Mouse (Mus musculus): ENCODE results near the gene Trmt61a. TPM values are rescaled to one million over a fixed set of nuclear protein-coding genes. Genes with fewer than 3 reads are reported as not detected.
"Not testable (repeated sequence)": the region's sequence is repeated elsewhere in the genome, so short reads cannot be mapped to it uniquely, and the experiment has no call there.

Trmt61a gene
- polyA plus RNA-seq, 1 experiment from 2014 or later, result 5.0 TPM

DNA sequence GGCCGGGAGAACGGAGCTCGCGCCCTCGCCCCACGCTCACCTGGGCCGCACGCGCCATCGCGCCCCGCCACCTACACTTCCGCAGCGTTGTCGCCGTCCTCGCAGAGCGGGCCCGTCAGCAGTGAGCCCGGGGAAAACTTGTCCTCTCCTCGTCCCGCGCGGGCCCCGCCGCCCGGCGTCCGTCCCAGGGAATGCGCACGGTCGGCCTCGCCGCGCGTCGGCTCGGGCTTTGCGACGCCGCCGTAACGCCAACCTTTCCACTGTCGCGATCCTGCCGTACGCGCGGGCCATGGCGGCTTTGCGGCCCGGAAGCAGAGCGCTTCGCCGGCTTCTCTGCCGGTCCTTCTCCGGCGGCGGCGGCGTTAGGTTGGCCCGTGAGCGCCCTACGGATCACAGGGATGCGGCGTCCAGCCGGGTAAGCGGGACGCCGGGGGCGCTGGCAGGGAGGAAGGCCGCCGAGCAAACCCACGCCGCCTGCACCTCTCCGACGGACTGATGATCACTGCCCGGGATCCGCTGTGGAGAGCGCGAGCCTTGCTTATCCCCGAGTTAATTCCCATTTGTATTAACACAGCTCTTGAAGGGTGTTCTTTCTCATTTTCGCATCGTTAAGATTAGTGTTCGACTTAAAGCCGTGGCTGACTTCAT is 35.2 kb downstream of the Trmt61a start, which contains the start of the genes Bag5 and Apopt1:
Gene Bag5 (minus strand): TSS at position 254 of the 648 bp plus-strand sequence.
Gene Apopt1 (plus strand): TSS at position 258 of the 648 bp plus-strand sequence.
- Histone ChIP-seq H3K27ac (ENCODE audit: low read depth, low read length) (peak within 1 kb of the TSS; percentile 85), H3K9ac (replicated peaks; ENCODE audit: low read depth, low read length) (peak within 1 kb of the TSS; percentile 92), H3K9me3 (ENCODE audit: control insufficient read depth, low read length) (no peaks in the 10 kb centered on the region), H3K4me1 (ENCODE audit: control insufficient read depth, insufficient read depth, low read length) (peaks cover 12% of the 10 kb centered on the region; the same call in 1 of the 2 replicates), H3K4me3 (ENCODE audit: low read depth, low read length) (peak within 1 kb of the TSS; percentile 90), H3K27me3 (ENCODE audit: control insufficient read depth, insufficient read depth, low read length) (no peaks in the 10 kb centered on the region), H3K36me3 (ENCODE audit: control insufficient read depth, insufficient read depth, low read length) (peaks cover 20% of the 10 kb centered on the region), H3K4me2 (ENCODE audit: low read depth, low read length) (peak within 1 kb of the TSS; percentile 97)
- under 1% methylated on average over 80 of the region's 86 CpGs for WGBS
- peak; percentile 94 for ATAC-seq (ENCODE audit: low read depth)

DNA sequence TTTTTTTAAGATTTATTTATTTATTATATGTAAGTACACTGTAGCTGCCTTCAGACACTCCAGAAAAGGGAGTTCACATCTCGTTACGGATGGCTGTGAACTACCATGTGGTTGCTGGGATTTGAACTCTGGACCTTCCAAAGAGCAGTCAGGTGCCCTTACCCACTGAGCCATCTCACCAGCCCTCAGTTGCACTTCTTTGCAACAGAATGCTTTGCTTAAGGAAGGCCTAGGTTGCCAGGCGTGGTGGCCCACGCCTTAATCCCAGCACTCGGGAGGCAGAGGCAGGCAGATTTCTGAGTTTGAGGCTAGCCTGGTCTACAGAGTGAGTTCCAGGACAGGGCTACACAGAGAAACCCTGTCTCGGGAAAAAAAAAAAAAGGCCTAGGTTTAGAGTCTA is 36.0 kb downstream of the Trmt61a start:
- H3K4me2 ChIP-seq (ENCODE audit: low read depth, low read length), result peak overlapping the region; percentile 97
- 85% methylated on average over 6 of the region's 6 CpGs for WGBS
- not testable (repeated sequence) for H3K9me3 ChIP-seq (ENCODE audit: control insufficient read depth, low read length); H3K27ac ChIP-seq (ENCODE audit: low read depth, low read length); H3K9ac ChIP-seq (replicated peaks; ENCODE audit: low read depth, low read length); H3K27me3 ChIP-seq (ENCODE audit: control insufficient read depth, insufficient read depth, low read length); ATAC-seq (ENCODE audit: low read depth)
- peaks cover 12% of the 10 kb centered on the region; the same call in 1 of the 2 replicates for H3K4me1 ChIP-seq (ENCODE audit: control insufficient read depth, insufficient read depth, low read length)
- peak overlapping the region; percentile 90 for H3K4me3 ChIP-seq (ENCODE audit: low read depth, low read length)
- peaks cover 19% of the 10 kb centered on the region for H3K36me3 ChIP-seq (ENCODE audit: control insufficient read depth, insufficient read depth, low read length)

DNA sequence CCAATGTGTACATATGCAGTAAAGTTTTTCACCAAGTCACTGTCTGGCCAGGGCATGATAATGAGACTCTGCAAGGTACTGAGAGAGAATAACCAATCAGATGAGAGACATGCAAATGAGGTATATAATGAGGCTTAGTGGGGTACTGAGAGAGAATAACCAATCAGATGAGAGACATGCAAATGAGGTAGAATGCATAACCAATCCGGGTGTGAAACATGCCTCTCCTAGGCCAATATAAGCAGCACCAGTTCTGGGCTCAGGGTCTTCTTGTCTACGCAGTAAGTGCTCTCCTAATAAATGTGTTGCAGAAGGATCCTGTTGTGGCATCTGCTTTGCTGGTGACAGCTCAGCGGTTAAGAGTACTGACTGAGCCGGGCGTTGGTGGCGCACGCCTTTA is 38.6 kb downstream of the Trmt61a start:
- no peak overlapping the region for H3K4me3 ChIP-seq (ENCODE audit: low read depth, low read length)
- peaks cover 12% of the 10 kb centered on the region; the same call in 1 of the 2 replicates for H3K4me1 ChIP-seq (ENCODE audit: control insufficient read depth, insufficient read depth, low read length)
- H3K27ac ChIP-seq (ENCODE audit: low read depth, low read length), result no peak overlapping the region
- 94% methylated on average over 7 of the region's 7 CpGs for WGBS
- no peak overlapping the region for H3K9ac ChIP-seq (replicated peaks; ENCODE audit: low read depth, low read length)
- no peaks in the 10 kb centered on the region for H3K27me3 ChIP-seq (ENCODE audit: control insufficient read depth, insufficient read depth, low read length)
- H3K36me3 ChIP-seq (ENCODE audit: control insufficient read depth, insufficient read depth, low read length), result no peaks in the 10 kb centered on the region
- no peak for ATAC-seq (ENCODE audit: low read depth)
- no peak overlapping the region for H3K4me2 ChIP-seq (ENCODE audit: low read depth, low read length)
- H3K9me3 ChIP-seq (ENCODE audit: control insufficient read depth, low read length), result no peaks in the 10 kb centered on the region

DNA sequence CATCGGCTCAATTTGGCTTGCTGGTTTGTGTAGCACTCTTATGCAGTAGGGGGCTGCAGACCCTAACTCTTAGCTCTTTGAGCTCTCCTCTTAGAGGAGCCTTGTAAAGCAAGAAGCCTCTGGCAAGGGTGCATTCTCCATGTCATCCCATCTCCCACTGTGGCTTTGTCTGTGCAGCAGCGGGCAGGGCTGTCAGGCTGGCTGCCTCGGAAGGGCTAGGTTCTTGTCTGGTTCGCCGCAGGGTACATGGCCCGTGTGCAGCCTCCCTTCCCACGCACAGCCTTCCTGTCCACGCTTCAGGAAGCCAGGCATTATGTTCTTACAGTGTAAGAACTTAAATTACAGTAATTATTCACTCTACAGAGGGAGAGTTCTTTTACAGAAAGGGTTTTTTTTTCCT is 40.8 kb downstream of the Trmt61a start:
- Histone ChIP-seq H3K36me3 (ENCODE audit: control insufficient read depth, insufficient read depth, low read length) (no peaks in the 10 kb centered on the region), H3K27ac (ENCODE audit: low read depth, low read length) (peak overlapping the region; percentile 55), H3K4me1 (ENCODE audit: control insufficient read depth, insufficient read depth, low read length) (peaks cover 5% of the 10 kb centered on the region; the same call in 1 of the 2 replicates), H3K4me2 (ENCODE audit: low read depth, low read length) (no peak overlapping the region), H3K4me3 (ENCODE audit: low read depth, low read length) (no peak overlapping the region), H3K9me3 (ENCODE audit: control insufficient read depth, low read length) (no peaks in the 10 kb centered on the region), H3K9ac (replicated peaks; ENCODE audit: low read depth, low read length) (0 out of 2 replicates have a peak overlapping the region, but pooled peaks have one; percentile 1), H3K27me3 (ENCODE audit: control insufficient read depth, insufficient read depth, low read length) (no peaks in the 10 kb centered on the region)
- no peak for ATAC-seq (ENCODE audit: low read depth)
- WGBS, result 40% methylated on average over 8 of the region's 8 CpGs

DNA sequence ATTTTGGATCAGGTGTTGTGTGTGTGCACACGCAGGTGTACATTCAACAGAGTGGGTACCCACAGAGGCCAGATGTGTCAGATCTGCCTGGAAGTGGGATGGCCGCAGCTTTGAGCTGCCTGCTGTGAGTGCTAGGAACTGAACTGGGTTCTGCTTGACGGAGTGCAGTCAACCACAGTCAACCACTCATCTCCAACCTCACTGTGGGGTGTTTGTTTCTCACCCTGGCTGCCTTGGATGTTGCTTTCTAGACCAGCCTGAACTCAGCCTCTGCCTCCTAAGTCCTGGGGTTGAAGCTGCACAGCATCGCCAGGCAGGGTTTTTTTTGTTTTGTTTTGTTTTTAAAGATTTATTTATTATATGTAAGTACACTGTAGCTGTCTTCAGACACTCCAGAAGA is 42.3 kb downstream of the Trmt61a start:
- no peak overlapping the region for H3K4me2 ChIP-seq (ENCODE audit: low read depth, low read length)
- no peak overlapping the region for H3K9ac ChIP-seq (replicated peaks; ENCODE audit: low read depth, low read length)
- no peak for ATAC-seq (ENCODE audit: low read depth)
- no peaks in the 10 kb centered on the region for H3K27me3 ChIP-seq (ENCODE audit: control insufficient read depth, insufficient read depth, low read length)
- H3K27ac ChIP-seq (ENCODE audit: low read depth, low read length), result no peak overlapping the region
- whole genome bisulfite sequencing, result 93% methylated on average over 4 of the region's 4 CpGs
- no peaks in the 10 kb centered on the region for H3K4me1 ChIP-seq (ENCODE audit: control insufficient read depth, insufficient read depth, low read length)
- H3K4me3 ChIP-seq (ENCODE audit: low read depth, low read length), result no peak overlapping the region
- no peaks in the 10 kb centered on the region for H3K9me3 ChIP-seq (ENCODE audit: control insufficient read depth, low read length)
- H3K36me3 ChIP-seq (ENCODE audit: control insufficient read depth, insufficient read depth, low read length), result peaks cover 7% of the 10 kb centered on the region

DNA sequence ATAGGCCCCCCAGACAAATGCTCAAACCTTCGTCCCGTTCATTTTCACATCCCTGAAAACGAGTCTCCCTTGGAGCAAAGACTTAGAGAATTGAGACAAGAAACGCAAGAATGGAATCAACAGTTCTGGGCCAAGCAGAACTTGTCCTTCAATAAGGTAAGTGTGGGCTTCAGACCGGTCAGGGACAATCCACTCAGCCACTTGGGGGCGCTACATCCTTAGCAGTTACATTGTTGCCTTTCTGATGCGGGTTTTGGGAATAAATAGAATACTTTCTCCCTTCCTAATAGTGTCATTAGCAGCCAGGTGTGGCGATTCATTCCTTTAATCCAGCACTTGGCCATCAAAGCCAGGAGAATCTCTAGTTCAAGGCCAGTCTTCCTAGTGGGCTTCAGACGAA is 44.7 kb downstream of the Trmt61a start:
- no peaks in the 10 kb centered on the region for H3K27me3 ChIP-seq (ENCODE audit: control insufficient read depth, insufficient read depth, low read length)
- peaks cover 7% of the 10 kb centered on the region for H3K36me3 ChIP-seq (ENCODE audit: control insufficient read depth, insufficient read depth, low read length)
- H3K4me1 ChIP-seq (ENCODE audit: control insufficient read depth, insufficient read depth, low read length), result no peaks in the 10 kb centered on the region
- 77% methylated on average over 9 of the region's 9 CpGs for WGBS
- no peaks in the 10 kb centered on the region for H3K9me3 ChIP-seq (ENCODE audit: control insufficient read depth, low read length)
- no peak overlapping the region for H3K9ac ChIP-seq (replicated peaks; ENCODE audit: low read depth, low read length)
- H3K4me2 ChIP-seq (ENCODE audit: low read depth, low read length), result no peak overlapping the region
- H3K4me3 ChIP-seq (ENCODE audit: low read depth, low read length), result no peak overlapping the region
- no peak for ATAC-seq (ENCODE audit: low read depth)
- H3K27ac ChIP-seq (ENCODE audit: low read depth, low read length), result no peak overlapping the region

DNA sequence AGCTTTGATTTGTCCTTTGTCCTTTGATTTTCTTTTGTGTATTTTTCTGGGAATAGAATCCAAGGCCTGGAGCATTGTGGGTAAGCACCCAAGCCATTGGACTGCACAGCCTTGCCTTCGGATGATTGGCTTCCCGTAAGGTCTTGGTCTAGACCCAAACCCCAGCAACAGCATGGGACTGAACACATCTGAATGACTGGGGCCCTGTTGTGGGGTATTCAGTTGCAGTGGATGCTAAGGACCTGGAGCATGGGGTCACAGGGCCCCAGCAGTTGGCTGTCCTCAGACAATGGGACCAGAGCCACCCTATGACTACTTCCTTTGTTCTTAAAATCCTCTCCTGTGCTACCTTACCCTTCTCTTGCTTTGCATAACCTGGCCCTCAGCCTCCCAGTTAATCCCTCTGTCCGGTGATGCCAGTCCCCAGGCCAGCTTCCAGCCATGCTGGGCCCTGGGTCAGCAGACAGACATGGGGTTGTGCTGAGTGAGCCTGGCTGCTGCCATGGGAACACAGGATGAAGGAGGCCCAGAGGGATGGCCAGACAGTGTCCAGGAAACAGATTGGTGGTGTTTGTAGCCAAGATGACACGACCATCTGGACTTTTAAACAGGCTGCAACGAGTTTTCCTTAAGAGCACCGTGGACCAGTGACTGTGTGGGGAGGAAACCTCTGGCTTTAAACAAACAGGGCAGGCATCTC is 46.9 kb downstream of the Trmt61a start:
- no peak for ATAC-seq (ENCODE audit: low read depth)
- no peak overlapping the region for H3K4me3 ChIP-seq (ENCODE audit: low read depth, low read length)
- H3K4me1 ChIP-seq (ENCODE audit: control insufficient read depth, insufficient read depth, low read length), result no peaks in the 10 kb centered on the region
- H3K36me3 ChIP-seq (ENCODE audit: control insufficient read depth, insufficient read depth, low read length), result peaks cover 7% of the 10 kb centered on the region
- no peaks in the 10 kb centered on the region for H3K9me3 ChIP-seq (ENCODE audit: control insufficient read depth, low read length)
- no peaks in the 10 kb centered on the region for H3K27me3 ChIP-seq (ENCODE audit: control insufficient read depth, insufficient read depth, low read length)
- H3K27ac ChIP-seq (ENCODE audit: low read depth, low read length), result peak overlapping the region; percentile 22; the same call in 1 of the 2 replicates
- H3K4me2 ChIP-seq (ENCODE audit: low read depth, low read length), result no peak overlapping the region
- WGBS, result 52% methylated on average over 6 of the region's 6 CpGs
- H3K9ac ChIP-seq (replicated peaks; ENCODE audit: low read depth, low read length), result no peak overlapping the region

DNA sequence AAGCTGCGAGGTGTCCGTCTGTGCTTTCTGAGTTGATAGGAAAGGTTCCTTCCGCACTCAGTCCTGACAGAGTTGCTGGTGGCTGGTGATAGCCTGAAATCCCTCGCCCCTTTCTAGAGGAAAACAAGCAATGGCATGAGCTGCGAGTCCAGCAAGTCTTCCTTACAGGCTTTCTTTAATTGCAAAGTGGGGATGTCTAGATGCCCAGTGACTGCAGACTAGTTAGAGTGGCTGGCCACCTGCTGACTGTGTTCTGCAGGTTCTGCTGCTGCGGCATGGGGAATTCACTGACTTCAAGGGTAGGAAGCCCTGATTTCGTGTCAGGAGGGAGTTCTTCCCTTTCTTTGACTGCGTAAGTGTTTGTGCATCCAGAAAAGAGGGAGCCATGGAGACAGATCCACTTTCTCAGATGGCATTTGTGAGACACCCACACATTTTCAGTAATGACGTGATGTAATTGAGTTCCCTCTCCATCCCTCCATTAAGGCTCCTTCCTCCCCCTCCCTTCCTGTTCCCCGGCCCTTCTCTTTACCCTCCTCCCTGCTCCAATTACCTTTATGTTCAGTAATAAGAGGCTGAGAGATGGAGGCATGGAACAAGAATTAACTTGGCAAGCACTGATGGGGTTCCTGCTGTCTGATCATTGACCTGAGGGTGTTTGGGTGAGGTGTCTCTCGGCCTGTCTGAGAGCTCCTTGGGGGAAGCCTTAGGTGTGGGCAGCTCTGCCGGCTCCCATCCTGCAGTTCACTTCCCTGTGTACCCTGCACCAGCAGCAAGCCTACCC is 47.6 kb downstream of the Trmt61a start:
- Histone ChIP-seq H3K36me3 (ENCODE audit: control insufficient read depth, insufficient read depth, low read length) (peaks cover 7% of the 10 kb centered on the region), H3K9ac (replicated peaks; ENCODE audit: low read depth, low read length) (no peak overlapping the region), H3K9me3 (ENCODE audit: control insufficient read depth, low read length) (no peaks in the 10 kb centered on the region), H3K27ac (ENCODE audit: low read depth, low read length) (peak overlapping the region; percentile 60), H3K4me1 (ENCODE audit: control insufficient read depth, insufficient read depth, low read length) (no peaks in the 10 kb centered on the region), H3K27me3 (ENCODE audit: control insufficient read depth, insufficient read depth, low read length) (no peaks in the 10 kb centered on the region), H3K4me2 (ENCODE audit: low read depth, low read length) (no peak overlapping the region), H3K4me3 (ENCODE audit: low read depth, low read length) (no peak overlapping the region)
- WGBS, result 75% methylated on average over 12 of the region's 12 CpGs
- ATAC-seq (ENCODE audit: low read depth), result no peak

All from neural tube, embryonic 14.5 days (tissue).